Mouse (Mus musculus): ENCODE results near the gene Carmil3. TPM values are rescaled to one million over a fixed set of nuclear protein-coding genes. Genes with fewer than 3 reads are reported as not detected.

Carmil3 gene
- polyA plus RNA-seq, 1 experiment from 2014 or later, result 4.3 TPM

DNA sequence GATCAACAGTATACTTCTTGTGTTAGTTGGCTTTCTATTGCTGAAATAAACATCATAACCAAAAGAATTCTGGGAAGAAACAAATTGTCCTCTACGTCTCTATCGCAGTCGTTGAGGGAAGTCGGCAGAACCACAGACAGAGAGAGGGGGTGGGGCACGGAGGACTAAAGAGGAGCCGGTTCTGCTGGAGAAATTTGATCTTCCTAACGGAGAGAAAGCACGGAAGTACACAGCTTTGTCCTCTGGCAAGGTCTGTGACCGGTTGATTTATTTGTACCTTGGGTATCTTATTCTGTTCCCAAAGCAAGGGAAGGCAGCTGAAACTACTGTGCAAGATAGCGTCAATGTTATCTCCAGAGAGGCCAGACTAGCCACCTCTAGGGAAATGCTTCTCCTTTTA is 19.6 kb upstream of the Carmil3 start:
- Histone ChIP-seq H3K9me3 (no peaks in the 10 kb centered on the region), H3K36me3 (no peaks in the 10 kb centered on the region), H3K27ac (no peak overlapping the region; the same call in 1 of the 2 replicates), H3K4me2 (peak overlapping the region; percentile 49), H3K27me3 (peaks cover 4% of the 10 kb centered on the region), H3K4me3 (peak overlapping the region; percentile 12; the same call in 1 of the 2 replicates), H3K9ac (no peak overlapping the region), H3K4me1 (peaks cover 13% of the 10 kb centered on the region)
- ATAC-seq (ENCODE audit: insufficient number of reproducible peaks, insufficient read depth, low FRiP score, low TSS enrichment, low read depth), result no peak
- 4% methylated on average over 10 of the region's 10 CpGs for WGBS

DNA sequence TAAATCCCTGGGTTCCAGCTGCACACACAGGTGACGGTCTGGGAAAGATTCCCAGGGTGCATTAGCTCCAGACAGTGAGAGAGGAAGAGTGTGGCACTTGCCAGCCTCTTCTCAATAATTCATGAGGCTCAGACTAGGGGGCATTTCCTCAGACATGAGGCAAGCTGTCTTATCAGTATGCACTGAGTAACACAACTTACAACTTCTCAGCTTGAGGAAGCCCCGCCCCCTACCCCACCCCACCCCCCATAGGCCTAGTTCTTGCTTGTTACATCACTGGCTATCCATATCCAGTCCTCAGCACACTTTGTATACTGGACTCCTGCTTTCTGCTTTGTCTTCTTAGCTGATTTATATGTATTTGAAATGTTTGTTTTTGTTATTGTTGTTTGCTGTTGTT is 14.8 kb upstream of the Carmil3 start:
- Histone ChIP-seq H3K27me3 (no peaks in the 10 kb centered on the region), H3K4me2 (no peak overlapping the region), H3K4me3 (no peak overlapping the region), H3K4me1 (peaks cover 19% of the 10 kb centered on the region), H3K36me3 (peaks cover under 1% of the 10 kb centered on the region; the same call in 1 of the 2 replicates), H3K27ac (no peak overlapping the region), H3K9ac (no peak overlapping the region), H3K9me3 (no peaks in the 10 kb centered on the region)
- 55% methylated on average over 2 of the region's 2 CpGs for WGBS
- ATAC-seq (ENCODE audit: insufficient number of reproducible peaks, insufficient read depth, low FRiP score, low TSS enrichment, low read depth), result no peak

DNA sequence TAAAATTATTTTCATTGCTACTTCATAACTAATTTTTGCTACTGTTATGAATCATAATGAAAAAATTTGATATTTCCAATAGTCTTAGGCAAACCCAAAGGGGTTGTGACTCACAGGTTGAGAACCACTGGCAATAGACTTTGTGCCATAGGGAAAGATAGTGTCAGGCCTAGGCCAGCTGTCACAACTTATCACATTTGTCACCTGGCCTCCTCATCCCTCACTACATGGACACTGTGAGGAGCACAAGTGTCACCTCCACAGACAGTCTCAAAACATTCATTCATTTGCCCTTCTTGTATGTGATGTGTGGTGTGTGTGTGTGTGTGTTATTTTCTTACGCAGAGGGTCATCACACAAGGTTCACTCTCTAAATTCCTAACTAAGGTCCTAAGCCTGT is 13.0 kb upstream of the Carmil3 start:
- H3K9me3 ChIP-seq, result no peaks in the 10 kb centered on the region
- peaks cover 12% of the 10 kb centered on the region for H3K4me1 ChIP-seq
- H3K4me3 ChIP-seq, result no peak overlapping the region
- no peaks in the 10 kb centered on the region for H3K27me3 ChIP-seq
- H3K27ac ChIP-seq, result no peak overlapping the region
- no peak for ATAC-seq (ENCODE audit: insufficient number of reproducible peaks, insufficient read depth, low FRiP score, low TSS enrichment, low read depth)
- no peak overlapping the region for H3K4me2 ChIP-seq
- no peak overlapping the region for H3K9ac ChIP-seq
- 96% methylated on average over 1 of the region's 1 CpGs for WGBS
- H3K36me3 ChIP-seq, result peaks cover 13% of the 10 kb centered on the region

DNA sequence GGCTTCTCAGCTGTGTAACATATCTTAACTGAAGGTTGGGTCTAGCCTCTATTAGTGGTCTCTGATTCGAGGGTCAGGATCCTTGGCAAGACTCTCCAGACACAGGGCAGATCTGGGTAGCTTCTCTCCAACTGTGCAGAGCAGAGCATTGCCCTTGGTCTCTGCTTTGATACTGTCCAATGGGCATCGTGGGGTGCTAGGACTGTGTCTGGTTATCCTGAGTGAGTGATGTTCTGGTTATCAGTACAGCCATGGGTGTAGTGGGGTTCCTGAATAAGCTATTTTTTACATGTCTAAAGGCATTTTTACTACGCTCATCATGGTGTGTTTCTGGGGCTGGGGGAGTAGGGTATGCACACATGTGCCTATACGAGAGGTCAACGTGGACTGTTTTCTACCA is 12.6 kb upstream of the Carmil3 start:
- H3K9ac ChIP-seq, result peak overlapping the region; percentile 85
- 90% methylated on average over 5 of the region's 5 CpGs for WGBS
- H3K27me3 ChIP-seq, result no peaks in the 10 kb centered on the region
- no peaks in the 10 kb centered on the region for H3K9me3 ChIP-seq
- ATAC-seq (ENCODE audit: insufficient number of reproducible peaks, insufficient read depth, low FRiP score, low TSS enrichment, low read depth), result no peak
- H3K4me1 ChIP-seq, result peaks cover 12% of the 10 kb centered on the region
- H3K4me3 ChIP-seq, result peak overlapping the region; percentile 66; the same call in 1 of the 2 replicates
- peak overlapping the region; percentile 64 for H3K4me2 ChIP-seq
- H3K36me3 ChIP-seq, result peaks cover 13% of the 10 kb centered on the region
- no peak overlapping the region for H3K27ac ChIP-seq

DNA sequence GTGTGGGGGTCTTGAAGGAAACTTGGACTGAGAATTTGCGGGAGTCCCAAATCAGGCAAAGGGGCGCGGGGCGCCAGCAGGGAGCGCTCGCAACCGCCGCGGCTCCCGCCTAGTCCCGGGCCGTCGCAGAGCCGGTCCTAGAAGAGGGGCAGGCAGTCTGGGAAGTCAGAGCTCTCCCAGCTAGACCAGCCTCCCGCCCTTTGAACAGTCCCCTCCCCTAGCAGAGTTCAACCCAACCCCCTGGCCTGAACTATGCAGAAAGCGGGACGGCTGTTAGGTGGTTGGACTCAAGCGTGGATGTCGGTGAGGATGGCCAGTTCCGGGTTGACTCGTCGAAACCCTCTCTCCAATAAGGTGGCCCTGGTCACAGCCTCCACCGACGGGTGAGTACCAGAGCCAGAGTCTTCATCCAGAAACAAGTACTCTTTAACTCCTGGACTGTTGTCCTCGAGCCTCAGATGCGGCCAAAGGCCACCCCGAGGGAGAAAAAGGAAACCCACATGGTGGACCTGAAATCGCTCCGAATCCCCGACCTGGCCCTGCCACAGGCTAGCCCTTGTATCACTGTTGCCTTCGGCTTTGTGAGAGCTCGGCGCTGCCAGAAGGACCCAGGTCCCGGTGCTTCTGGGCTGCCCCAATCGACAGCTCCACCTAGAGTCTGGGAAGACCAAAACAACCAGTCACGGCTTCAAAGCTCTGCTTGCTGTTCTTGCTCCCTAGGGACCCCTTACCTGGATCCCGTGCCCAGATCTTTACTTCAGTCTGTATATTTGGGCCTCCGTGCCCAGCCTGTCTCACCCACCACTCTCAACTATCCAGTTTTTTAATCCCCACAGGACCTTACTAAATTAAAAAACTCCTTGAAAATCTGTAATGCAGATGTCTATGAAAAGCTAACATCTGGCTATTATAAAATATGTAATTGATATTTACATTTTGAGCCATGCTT is 11.5 kb upstream of the Carmil3 start, which contains the start of gene Dhrs4:
Gene Dhrs4, plus strand, starts transcription at position 108 of the 949 bp plus-strand sequence.
- H3K27ac ChIP-seq, result peak within 1 kb of the TSS; percentile 85
- H3K4me1 ChIP-seq, result peaks cover 12% of the 10 kb centered on the region
- H3K9ac ChIP-seq, result peak within 1 kb of the TSS; percentile 85
- no peaks in the 10 kb centered on the region for H3K9me3 ChIP-seq
- peak within 1 kb of the TSS; percentile 64 for H3K4me2 ChIP-seq
- under 1% methylated on average over 38 of the region's 38 CpGs for WGBS
- peak; percentile 95 for ATAC-seq (ENCODE audit: insufficient number of reproducible peaks, insufficient read depth, low FRiP score, low TSS enrichment, low read depth)
- H3K27me3 ChIP-seq, result no peaks in the 10 kb centered on the region
- peak within 1 kb of the TSS; percentile 66 for H3K4me3 ChIP-seq
- H3K36me3 ChIP-seq, result peaks cover 13% of the 10 kb centered on the region

DNA sequence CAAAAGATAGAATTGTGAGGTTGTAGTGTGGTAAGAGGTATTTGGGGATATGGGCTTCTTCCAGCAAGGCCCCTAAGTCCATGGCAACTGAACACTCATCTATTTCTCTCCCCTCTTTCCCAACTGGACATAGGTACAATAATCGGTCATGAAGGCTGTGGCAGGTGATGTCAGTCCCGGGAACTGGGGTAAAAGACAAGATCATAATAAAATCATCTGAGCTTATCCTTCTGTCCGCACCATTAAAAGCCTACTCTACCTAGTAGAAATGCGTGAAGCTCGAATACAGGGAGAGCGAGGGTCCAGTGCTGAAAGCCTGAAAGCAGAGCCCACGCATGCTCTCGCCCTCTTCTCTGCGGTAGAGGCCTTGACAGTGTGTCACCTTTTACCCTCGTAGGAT is 10.8 kb upstream of the Carmil3 start:
- 90% methylated on average over 10 of the region's 10 CpGs for WGBS
- no peak overlapping the region; the same call in 1 of the 2 replicates for H3K4me3 ChIP-seq
- no peak overlapping the region for H3K9ac ChIP-seq
- no peaks in the 10 kb centered on the region for H3K9me3 ChIP-seq
- H3K4me2 ChIP-seq, result peak overlapping the region; percentile 64
- H3K36me3 ChIP-seq, result peaks cover 13% of the 10 kb centered on the region
- ATAC-seq (ENCODE audit: insufficient number of reproducible peaks, insufficient read depth, low FRiP score, low TSS enrichment, low read depth), result no peak
- peaks cover 12% of the 10 kb centered on the region for H3K4me1 ChIP-seq
- H3K27me3 ChIP-seq, result no peaks in the 10 kb centered on the region
- H3K27ac ChIP-seq, result no peak overlapping the region

DNA sequence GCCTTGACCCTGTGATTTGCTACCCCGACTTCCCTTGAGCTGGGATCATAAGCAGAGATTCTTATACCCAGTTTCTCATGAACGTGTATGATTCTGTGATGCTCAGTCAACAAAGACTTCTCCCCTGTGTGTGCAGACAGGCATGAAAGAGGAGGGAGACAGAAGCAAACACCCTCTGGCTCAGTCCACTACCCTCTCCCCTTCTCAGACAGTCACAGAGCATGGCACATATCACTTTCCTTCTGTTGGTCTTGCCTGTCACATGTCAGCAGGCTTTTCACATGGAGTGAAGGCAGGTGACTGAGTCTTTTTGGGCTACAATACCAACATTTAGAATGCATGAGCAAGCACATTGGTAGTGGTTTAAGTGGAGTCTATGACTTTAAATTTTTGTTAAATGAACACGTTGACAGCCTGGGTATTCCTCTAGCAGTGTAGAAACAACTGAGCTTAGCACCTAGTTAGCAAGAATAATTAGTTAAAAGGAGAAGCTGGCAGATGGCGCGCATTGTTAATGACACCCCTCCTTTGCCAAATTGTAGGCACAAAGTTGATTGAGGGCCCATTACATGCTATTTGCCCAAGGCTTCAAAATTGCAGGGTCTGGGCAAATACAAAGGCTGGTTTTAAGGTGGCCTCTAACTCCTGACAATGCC is 5.9 kb upstream of the Carmil3 start:
- Histone ChIP-seq H3K36me3 (peaks cover 44% of the 10 kb centered on the region), H3K9me3 (no peaks in the 10 kb centered on the region), H3K4me2 (no peak overlapping the region), H3K9ac (no peak overlapping the region), H3K4me1 (peaks cover 8% of the 10 kb centered on the region), H3K4me3 (no peak overlapping the region), H3K27ac (no peak overlapping the region), H3K27me3 (no peaks in the 10 kb centered on the region)
- 79% methylated on average over 5 of the region's 5 CpGs for WGBS
- peak; percentile 22; the same call in 1 of the 2 replicates for ATAC-seq (ENCODE audit: insufficient number of reproducible peaks, insufficient read depth, low FRiP score, low TSS enrichment, low read depth)

DNA sequence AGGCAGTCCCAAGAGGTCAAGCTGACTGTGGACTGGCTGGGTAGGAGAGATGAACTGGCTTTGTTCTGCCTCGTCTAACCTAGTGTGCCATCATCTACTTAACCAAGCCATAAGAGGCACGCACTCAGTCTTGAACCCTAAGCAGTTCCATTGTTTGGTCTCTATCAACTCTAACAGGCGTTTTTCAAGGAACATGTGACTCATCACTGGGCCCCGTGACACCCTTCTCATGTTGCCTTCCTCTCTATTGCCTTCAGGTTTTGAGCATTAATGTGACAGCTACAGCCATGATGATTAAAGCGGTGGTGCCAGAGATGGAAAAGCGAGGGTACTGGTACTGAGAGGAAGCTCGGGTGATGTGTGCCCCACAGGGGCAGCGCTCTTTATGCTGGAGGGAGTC is 3.6 kb upstream of the Carmil3 start:
- H3K27me3 ChIP-seq, result no peaks in the 10 kb centered on the region
- no peak for ATAC-seq (ENCODE audit: insufficient number of reproducible peaks, insufficient read depth, low FRiP score, low TSS enrichment, low read depth)
- no peaks in the 10 kb centered on the region for H3K9me3 ChIP-seq
- H3K4me3 ChIP-seq, result no peak overlapping the region
- H3K36me3 ChIP-seq, result peaks cover 33% of the 10 kb centered on the region
- H3K9ac ChIP-seq, result no peak overlapping the region
- no peak overlapping the region for H3K4me2 ChIP-seq
- peaks cover 6% of the 10 kb centered on the region for H3K4me1 ChIP-seq
- 85% methylated on average over 8 of the region's 8 CpGs for WGBS
- H3K27ac ChIP-seq, result no peak overlapping the region

DNA sequence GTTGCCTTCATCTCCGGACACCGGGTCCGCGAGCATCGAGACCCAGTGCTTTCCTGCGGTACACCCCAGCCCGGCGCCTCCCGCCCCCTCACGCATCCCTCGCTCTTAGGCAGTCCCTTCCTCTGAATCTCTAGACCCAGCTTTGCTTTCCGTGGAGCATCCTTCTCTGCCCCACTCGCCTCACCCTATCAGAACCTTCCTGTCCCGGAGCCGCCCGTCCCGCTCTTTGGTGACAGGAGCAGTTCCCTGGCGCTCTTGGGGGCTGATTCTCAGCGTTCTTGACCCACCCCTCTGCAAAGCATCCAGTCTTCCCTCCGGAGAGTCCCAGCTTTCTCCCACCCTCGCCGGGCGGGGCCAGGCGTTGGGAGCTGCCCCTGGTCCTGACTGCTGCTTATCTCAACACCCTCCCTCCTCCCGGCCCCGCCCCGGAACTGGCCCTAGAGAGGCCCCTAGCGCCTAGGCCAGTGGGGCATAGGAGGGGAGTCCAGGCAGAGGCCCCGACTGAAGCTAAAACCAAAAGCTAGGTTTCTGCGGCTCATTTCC is 911 bp downstream of the Carmil3 start:
- Histone ChIP-seq H3K36me3 (peaks cover 26% of the 10 kb centered on the region; the same call in 1 of the 2 replicates), H3K4me3 (peak overlapping the region; percentile 74), H3K9ac (peak overlapping the region; percentile 80), H3K27me3 (no peaks in the 10 kb centered on the region), H3K27ac (peak overlapping the region; percentile 63), H3K4me1 (peaks cover 9% of the 10 kb centered on the region), H3K9me3 (no peaks in the 10 kb centered on the region), H3K4me2 (peak overlapping the region; percentile 97)
- ATAC-seq (ENCODE audit: insufficient number of reproducible peaks, insufficient read depth, low FRiP score, low TSS enrichment, low read depth), result peak; percentile 53; the same call in 1 of the 2 replicates
- WGBS, result under 1% methylated on average over 30 of the region's 30 CpGs

DNA sequence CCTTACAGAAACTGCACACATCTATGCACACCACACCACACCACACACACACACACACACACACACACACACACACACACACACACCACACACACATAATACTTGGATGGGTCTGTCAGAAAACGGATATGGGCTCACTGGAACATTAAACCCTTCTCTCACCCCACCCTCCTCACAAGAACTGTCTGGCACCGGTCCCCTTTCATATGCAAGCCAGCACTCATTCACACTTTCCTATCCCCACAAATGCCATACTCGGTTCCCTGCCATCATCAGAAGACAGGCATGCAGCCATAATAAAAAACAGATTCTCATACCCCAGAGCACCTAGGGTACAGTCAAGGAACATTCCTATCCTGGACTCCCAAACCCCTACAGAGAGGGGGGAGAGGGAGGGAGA is 1.7 kb downstream of the Carmil3 start:
- no peaks in the 10 kb centered on the region for H3K9me3 ChIP-seq
- H3K27ac ChIP-seq, result 0 out of 2 replicates have a peak overlapping the region, but pooled peaks have one; percentile 63
- H3K4me2 ChIP-seq, result peak overlapping the region; percentile 97
- no peak for ATAC-seq (ENCODE audit: insufficient number of reproducible peaks, insufficient read depth, low FRiP score, low TSS enrichment, low read depth)
- peaks cover 9% of the 10 kb centered on the region for H3K4me1 ChIP-seq
- H3K9ac ChIP-seq, result peak overlapping the region; percentile 80; the same call in 1 of the 2 replicates
- 18% methylated on average over 3 of the region's 3 CpGs for WGBS
- H3K27me3 ChIP-seq, result no peaks in the 10 kb centered on the region
- peaks cover 19% of the 10 kb centered on the region; the same call in 1 of the 2 replicates for H3K36me3 ChIP-seq
- H3K4me3 ChIP-seq, result peak overlapping the region; percentile 74; the same call in 1 of the 2 replicates

DNA sequence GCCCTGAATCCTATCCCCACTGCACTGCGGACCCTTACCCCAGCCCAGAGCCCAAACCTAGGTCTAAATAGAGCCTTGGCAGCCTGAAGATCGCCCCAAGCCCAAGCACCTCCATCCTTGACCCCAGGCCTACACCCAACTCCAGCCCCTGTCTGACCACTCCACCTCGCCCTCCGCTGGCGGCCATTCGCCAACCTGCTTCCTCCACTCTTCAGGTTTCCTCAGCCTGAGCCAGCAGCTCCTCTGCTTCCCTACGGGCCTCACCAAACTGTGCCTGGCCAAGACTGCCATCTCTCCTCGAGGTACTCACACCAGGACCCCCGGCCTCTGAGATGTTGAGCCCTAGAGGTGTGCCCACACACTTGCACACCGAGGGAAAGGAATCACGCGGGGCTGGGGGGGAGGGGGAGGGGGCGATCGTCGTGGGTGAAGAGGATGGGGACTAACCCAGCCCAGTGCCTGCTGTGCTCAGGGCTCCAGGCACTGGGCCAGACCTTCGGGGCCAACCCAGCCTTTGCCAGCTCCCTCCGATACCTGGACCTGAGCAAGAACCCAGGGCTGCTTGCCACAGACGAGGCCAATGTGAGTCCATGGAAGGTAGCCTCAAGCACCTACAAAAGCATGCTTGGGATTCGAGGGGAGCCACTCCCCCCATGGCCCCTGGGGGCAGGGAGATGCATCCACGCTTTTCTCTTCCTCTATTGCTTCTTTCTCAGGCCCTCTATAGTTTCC is 5.2 kb downstream of the Carmil3 start:
- Histone ChIP-seq H3K36me3 (peaks cover 10% of the 10 kb centered on the region), H3K9ac (no peak overlapping the region), H3K27ac (no peak overlapping the region), H3K27me3 (no peaks in the 10 kb centered on the region), H3K4me1 (peaks cover 13% of the 10 kb centered on the region), H3K4me2 (no peak overlapping the region), H3K9me3 (no peaks in the 10 kb centered on the region), H3K4me3 (no peak overlapping the region)
- WGBS, result 70% methylated on average over 17 of the region's 20 CpGs
- ATAC-seq (ENCODE audit: insufficient number of reproducible peaks, insufficient read depth, low FRiP score, low TSS enrichment, low read depth), result no peak
